Mouse (Mus musculus) liver, embryonic 12.5 days (tissue): Measurements from ENCODE around the gene Tigar. TPM values are rescaled to one million over a fixed set of nuclear protein-coding genes. Genes with fewer than 3 reads are reported as not detected.

ENCODE experiments used
- ATAC-seq: fragments of 200-750 bp; cut with Nextera tagmentation; 2 replicates; pipeline ENCODE4 v1.8.0; 2017; ENCODE audit warnings: moderate number of reproducible peaks, mild to moderate bottlenecking, moderate library complexity
- H3K27ac ChIP-seq: fragments of 300-500 bp; sonication (generic); 2 replicates; pipeline ENCODE4 v1.5.1; 2016; ENCODE audit warnings: mild to moderate bottlenecking
- H3K27me3 ChIP-seq: fragments of 300-500 bp; sonication (generic); replicated peaks from 2 replicates; pipeline ENCODE4 v1.6.1; 2016; ENCODE audit warnings: mild to moderate bottlenecking, moderate library complexity
- H3K36me3 ChIP-seq: fragments of 300-500 bp; sonication (generic); 2 replicates; pipeline ENCODE4 v1.6.1; 2016; ENCODE audit warnings: mild to moderate bottlenecking, moderate library complexity
- H3K4me1 ChIP-seq: fragments of 300-500 bp; sonication (generic); 2 replicates; pipeline ENCODE4 v1.6.1; 2016
- H3K4me2 ChIP-seq: fragments of 300-500 bp; sonication (generic); 2 replicates; pipeline ENCODE4 v1.6.1; 2016; ENCODE audit warnings: mild to moderate bottlenecking, moderate library complexity
- H3K4me3 ChIP-seq: fragments of 300-500 bp; sonication (generic); 2 replicates; pipeline ENCODE4 v1.5.1; 2016; ENCODE audit warnings: mild to moderate bottlenecking, moderate library complexity
- H3K9ac ChIP-seq: fragments of 300-500 bp; sonication (generic); 2 replicates; pipeline ENCODE4 v1.6.1; 2016; ENCODE audit warnings: mild to moderate bottlenecking, moderate library complexity
- H3K9me3 ChIP-seq: fragments of 300-500 bp; sonication (generic); replicated peaks from 2 replicates; pipeline ENCODE4 v1.6.1; 2016; ENCODE audit warnings: mild to moderate bottlenecking, moderate library complexity
- WGBS: fragments of 180-500 bp; shearing (Covaris S2); methylation state at CpG from one replicate; pipeline ENCODE4 v1.1.7; 2016; ENCODE audit not compliant: insufficient replicate concordance; 5-methylcytosine and 5-hydroxymethylcytosine counted together
- polyA plus RNA-seq: library from polyadenylated mRNA; unstranded; fragments of >200 nt; fragmentation: Nextera tagmentation; extraction: Ambion mirVana; gene quantifications from 2 replicates; pipeline ENCODE4 v1.2.1, GENCODE M21; 2016

The Tigar gene
- 1.5 and 2.0 TPM in 2 replicates for polyA plus RNA-seq

DNA sequence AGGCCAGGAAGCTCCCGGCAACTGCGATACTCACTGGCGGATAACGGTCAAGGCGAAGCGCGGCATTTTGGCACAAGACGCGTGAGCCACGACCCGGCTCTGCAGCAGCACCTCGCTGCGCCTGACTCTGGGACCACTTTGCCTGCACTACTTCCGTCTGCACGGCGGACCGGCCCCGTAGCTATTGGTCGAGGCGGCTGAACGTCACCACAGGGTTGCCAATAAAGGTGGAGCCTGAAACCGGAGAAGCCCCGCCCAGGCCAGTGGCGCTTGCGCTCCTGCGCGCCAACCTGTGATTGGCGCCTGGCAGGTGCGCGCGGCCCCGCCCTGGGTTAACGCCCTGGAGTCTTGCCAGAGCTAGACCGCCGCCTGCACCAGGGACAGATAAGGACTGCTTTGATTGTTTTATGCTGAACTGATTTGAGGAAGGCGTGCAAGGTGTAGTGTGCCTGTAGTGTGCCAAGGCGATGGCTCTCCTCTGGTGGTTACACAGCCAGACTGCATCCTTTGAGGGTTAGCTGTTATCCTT lies at the start of gene Tigar:
TSS of gene Tigar (minus strand) at position 156 of the 529 bp plus-strand sequence.
- peak within 1 kb of the TSS; percentile 66 for H3K4me2 ChIP-seq
- H3K4me3 ChIP-seq = peak within 1 kb of the TSS; percentile 57
- peaks cover 57% of the 10 kb centered on the region for H3K27me3 ChIP-seq
- no peaks in the 10 kb centered on the region for H3K36me3 ChIP-seq
- WGBS = 1% methylated on average over 37 of the region's 37 CpGs
- no peaks in the 10 kb centered on the region for H3K9me3 ChIP-seq
- H3K4me1 ChIP-seq = peaks cover 15% of the 10 kb centered on the region
- peak within 1 kb of the TSS; percentile 25 for H3K9ac ChIP-seq
- no peak within 1 kb of the TSS for H3K27ac ChIP-seq
- ATAC-seq = peak; percentile 95

DNA sequence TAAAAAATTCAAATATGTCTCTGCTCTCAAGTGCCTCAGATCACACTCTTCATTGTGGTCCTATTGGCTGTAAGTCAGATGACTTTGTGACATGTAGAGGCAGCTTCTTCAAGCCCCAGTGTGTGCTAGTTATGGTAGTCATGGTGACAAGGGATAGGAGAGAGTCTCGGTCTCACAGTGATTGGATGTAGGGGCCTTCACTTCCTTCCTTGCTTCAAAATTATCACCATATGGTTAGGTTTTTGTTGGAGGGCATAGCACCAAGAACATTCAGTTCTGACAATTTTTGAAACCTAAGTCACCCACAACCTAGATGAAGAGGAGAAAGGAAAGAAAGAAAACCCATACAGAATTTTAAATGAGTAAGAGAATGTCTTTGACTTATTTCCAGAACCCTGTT lies 48.0 kb upstream of the Tigar start:
- no peak for ATAC-seq
- Histone ChIP-seq H3K4me2 (no peak overlapping the region), H3K4me3 (no peak overlapping the region), H3K36me3 (no peaks in the 10 kb centered on the region), H3K9me3 (no peaks in the 10 kb centered on the region), H3K4me1 (peaks cover 34% of the 10 kb centered on the region), H3K27ac (no peak overlapping the region), H3K27me3 (peaks cover 80% of the 10 kb centered on the region), H3K9ac (no peak overlapping the region)
- WGBS = 21% methylated on average over 1 of the region's 1 CpGs

DNA sequence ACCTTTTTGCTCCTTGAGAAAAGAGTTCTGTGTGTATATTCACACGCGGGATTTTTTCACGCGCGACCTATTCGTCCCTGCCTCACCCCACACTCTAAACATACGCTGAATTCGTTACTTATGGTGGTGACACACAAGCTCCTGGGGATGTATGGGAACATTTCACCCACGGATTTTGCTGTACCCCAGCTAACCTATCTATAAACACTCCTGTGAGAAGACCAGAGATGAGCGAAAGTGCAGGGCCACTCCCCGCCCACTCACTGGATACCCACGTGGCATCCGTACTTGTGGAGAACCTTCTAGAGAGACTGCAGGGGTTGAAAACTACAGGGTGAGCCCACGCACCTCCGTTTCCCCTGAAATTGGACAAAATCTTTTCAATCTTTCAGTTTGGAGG lies 46.1 kb upstream of the Tigar start:
- peaks cover 48% of the 10 kb centered on the region for H3K4me1 ChIP-seq
- H3K27ac ChIP-seq = no peak overlapping the region
- under 1% methylated on average over 15 of the region's 15 CpGs for WGBS
- peak overlapping the region; percentile 67 for H3K4me3 ChIP-seq
- no peaks in the 10 kb centered on the region for H3K9me3 ChIP-seq
- no peaks in the 10 kb centered on the region for H3K36me3 ChIP-seq
- H3K27me3 ChIP-seq = peaks cover 90% of the 10 kb centered on the region
- peak overlapping the region; percentile 85 for H3K4me2 ChIP-seq
- ATAC-seq = no peak
- H3K9ac ChIP-seq = peak overlapping the region; percentile 35; the same call in 1 of the 2 replicates

DNA sequence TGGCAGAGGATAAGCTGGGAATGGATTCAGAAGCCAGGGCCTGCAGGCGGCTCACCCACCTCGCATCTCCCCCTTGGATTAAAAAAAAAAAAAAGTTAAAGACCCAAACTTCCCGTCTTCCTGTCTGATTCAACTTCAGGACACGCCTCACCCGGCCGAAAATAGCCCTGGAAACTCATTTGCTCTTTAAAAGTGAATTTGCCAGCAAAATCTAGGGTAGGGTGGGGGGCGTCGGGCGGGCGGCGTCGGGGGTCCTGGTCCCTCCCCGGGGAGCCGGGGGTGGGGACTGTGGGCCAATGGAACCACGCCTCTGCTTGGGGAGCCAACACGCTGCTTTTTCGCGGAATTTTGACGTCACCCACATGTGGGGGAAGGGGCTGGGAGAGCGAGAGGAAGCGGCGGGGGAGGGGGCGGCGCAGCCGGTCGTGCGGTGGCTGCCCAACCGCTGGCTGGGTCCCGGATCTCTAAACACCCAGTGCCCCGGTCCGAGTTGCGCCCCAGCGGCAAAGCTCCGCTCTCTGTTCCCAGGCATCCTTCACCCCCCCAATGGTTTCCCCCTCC lies 45.4 kb upstream of the Tigar start:
- ATAC-seq = no peak
- Histone ChIP-seq H3K4me1 (peaks cover 53% of the 10 kb centered on the region), H3K27ac (peak overlapping the region; percentile 51; the same call in 1 of the 2 replicates), H3K4me3 (peak overlapping the region; percentile 67), H3K4me2 (peak overlapping the region; percentile 85), H3K27me3 (peaks cover 91% of the 10 kb centered on the region), H3K36me3 (no peaks in the 10 kb centered on the region), H3K9me3 (no peaks in the 10 kb centered on the region), H3K9ac (peak overlapping the region; percentile 35)
- WGBS = under 1% methylated on average over 34 of the region's 34 CpGs

DNA sequence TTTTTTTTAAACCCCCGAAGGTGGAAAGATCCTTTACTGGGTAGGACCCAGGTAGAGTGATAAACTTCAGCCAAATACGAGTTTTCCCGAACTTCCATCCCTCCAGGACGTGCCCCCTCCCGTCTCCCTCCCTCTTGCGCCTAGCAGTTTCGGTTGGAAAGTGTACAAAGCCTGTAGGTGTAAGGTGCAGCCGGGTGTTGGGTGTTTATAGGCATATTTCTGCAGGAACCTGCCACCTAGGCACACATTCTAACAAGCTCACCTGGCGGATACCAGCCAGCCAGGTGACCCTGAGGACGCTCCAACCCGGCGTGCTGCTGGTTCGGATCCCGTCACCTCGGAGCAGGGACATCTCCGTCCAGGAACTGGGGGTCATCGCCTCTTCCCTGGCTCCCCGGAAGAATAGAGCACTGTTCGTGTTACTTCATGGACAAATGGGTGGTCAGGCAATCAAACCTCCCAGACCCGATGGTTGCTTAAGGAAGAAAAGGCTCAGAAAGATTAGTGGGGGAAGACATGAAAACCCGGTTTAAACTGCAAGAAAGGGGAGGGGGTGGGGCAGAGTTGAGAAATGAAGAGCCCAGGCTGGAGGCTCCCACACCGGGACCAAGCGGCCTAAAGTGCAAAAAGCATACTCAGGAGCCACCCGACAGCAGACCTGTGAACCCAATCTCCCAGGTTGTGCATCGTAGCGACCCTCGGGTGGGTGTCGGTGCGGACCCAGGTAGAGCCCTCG lies 44.8 kb upstream of the Tigar start:
- Histone ChIP-seq H3K4me1 (peaks cover 58% of the 10 kb centered on the region), H3K4me2 (peak overlapping the region; percentile 85), H3K9me3 (no peaks in the 10 kb centered on the region), H3K27me3 (peaks cover 91% of the 10 kb centered on the region), H3K4me3 (peak overlapping the region; percentile 67), H3K36me3 (no peaks in the 10 kb centered on the region), H3K9ac (no peak overlapping the region; the same call in 1 of the 2 replicates), H3K27ac (peak overlapping the region; percentile 51; the same call in 1 of the 2 replicates)
- no peak for ATAC-seq
- WGBS = 3% methylated on average over 30 of the region's 30 CpGs

DNA sequence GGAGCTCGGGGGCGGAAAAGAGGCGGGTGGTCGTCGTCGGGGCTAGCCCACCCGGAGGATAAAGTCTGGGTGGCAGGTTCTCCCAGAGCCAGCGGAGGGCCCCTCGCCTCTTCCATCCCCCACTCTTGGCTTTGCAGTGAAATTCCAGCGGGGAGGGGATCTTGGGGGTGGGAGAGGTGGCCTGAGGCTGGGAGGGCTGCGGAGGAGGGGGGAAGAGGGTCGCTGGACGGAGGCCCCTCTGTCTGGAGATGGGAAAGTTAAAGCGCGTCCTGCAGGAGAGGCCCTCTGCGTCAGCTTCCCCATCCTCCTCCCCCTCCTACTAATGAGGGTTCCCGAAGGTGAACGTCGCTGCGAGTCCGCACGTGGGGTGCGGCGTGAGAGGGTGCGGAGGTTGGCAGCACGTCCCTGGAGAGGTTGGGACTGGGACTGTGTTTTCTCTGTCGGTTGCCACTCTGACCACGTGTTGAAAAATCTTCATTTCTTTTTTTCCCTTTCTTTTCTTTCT lies 44.0 kb upstream of the Tigar start:
- no peaks in the 10 kb centered on the region for H3K9me3 ChIP-seq
- peak overlapping the region; percentile 67 for H3K4me3 ChIP-seq
- 4% methylated on average over 28 of the region's 28 CpGs for WGBS
- 0 out of 2 replicates have a peak overlapping the region, but pooled peaks have one; percentile 37 for H3K9ac ChIP-seq
- H3K4me1 ChIP-seq = peaks cover 65% of the 10 kb centered on the region
- 0 out of 2 replicates have a peak overlapping the region, but pooled peaks have one; percentile 51 for H3K27ac ChIP-seq
- peak overlapping the region; percentile 85 for H3K4me2 ChIP-seq
- H3K27me3 ChIP-seq = peaks cover 93% of the 10 kb centered on the region
- H3K36me3 ChIP-seq = peaks cover 3% of the 10 kb centered on the region; the same call in 1 of the 2 replicates
- no peak for ATAC-seq

DNA sequence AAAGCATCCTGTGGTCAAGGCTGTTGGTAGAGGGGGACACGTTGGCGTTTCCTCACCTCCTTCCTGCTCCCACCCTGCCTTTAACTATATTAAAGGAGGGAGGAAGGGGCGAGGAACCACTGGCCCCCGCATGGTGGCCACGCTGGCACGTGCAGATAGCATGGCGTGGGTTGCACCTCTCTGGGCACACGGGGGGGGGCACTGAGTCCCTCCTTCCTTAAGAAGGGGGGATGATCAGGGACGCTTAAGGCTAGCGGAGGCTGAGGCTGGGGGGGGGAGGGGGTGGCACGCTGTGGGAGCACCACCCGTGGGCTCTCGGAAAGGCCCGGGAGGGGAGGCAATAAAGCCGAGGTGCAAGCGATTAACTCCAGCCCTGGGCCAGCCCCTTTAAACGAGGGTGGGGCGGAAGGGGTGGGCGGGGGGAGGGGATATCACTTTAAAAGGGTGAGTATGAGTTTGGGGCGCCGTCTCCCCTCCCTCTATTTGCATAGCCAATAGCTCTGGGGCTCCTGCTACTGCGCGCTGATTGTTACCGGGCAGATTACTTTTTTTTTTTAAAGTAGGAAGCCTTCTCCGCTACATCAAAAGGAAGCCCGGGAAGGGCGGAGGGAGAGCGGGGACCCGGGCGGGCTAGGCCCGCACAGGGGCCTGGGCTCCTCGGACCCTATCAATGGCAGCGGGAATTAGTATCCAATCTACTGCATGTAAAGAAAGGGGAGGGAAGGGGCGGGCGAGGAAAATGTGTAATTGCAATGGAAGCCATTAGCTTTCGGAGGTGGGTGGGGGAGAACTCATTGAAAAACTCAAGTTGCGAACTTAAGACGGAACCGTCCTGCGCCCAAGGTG lies 43.0 kb upstream of the Tigar start, which contains the start of gene Ccnd2:
TSS of gene Ccnd2 (minus strand) at position 88 of the 846 bp plus-strand sequence.
- 1% methylated on average over 38 of the region's 40 CpGs for WGBS
- peaks cover 3% of the 10 kb centered on the region; the same call in 1 of the 2 replicates for H3K36me3 ChIP-seq
- peak within 1 kb of the TSS; percentile 67 for H3K4me3 ChIP-seq
- H3K9ac ChIP-seq = peak within 1 kb of the TSS; percentile 60
- H3K4me2 ChIP-seq = peak within 1 kb of the TSS; percentile 85
- peaks cover 92% of the 10 kb centered on the region for H3K27me3 ChIP-seq
- peak within 1 kb of the TSS; percentile 84 for H3K27ac ChIP-seq
- H3K4me1 ChIP-seq = peaks cover 71% of the 10 kb centered on the region
- ATAC-seq = peak; percentile 75
- H3K9me3 ChIP-seq = no peaks in the 10 kb centered on the region

DNA sequence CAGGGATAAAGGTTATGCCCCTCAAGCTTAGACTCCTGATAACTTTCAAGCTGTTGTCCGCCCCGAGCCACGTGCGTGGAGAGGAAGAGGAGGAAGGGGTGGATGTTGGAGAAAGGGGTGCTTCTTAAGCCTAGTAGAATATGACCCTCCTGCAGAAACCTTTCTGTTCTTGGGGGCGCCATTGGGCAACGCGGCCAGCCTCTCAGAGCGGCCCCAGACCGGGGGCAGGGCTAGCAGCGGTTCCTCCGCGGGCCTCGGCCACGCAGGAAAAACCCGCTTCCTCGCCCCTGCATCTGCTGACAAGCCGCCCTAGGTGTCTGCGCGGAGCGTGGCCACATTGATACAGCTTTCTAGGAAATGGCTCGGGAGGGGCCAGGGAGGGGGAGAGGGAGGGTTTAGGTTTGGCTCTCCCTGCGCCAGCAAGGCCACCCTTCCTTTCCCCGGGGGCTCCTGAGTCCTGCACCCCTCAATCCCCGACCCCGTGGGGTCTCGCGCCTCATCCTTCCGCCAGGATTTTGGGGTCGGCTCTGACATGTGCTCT lies 42.3 kb upstream of the Tigar start:
- peaks cover 8% of the 10 kb centered on the region; the same call in 1 of the 2 replicates for H3K36me3 ChIP-seq
- no peaks in the 10 kb centered on the region for H3K9me3 ChIP-seq
- ATAC-seq = peak; percentile 72
- H3K4me2 ChIP-seq = peak overlapping the region; percentile 85
- peak overlapping the region; percentile 67 for H3K4me3 ChIP-seq
- H3K27ac ChIP-seq = peak overlapping the region; percentile 84
- H3K9ac ChIP-seq = peak overlapping the region; percentile 60
- H3K4me1 ChIP-seq = peaks cover 71% of the 10 kb centered on the region
- peaks cover 90% of the 10 kb centered on the region for H3K27me3 ChIP-seq
- WGBS = under 1% methylated on average over 29 of the region's 29 CpGs

DNA sequence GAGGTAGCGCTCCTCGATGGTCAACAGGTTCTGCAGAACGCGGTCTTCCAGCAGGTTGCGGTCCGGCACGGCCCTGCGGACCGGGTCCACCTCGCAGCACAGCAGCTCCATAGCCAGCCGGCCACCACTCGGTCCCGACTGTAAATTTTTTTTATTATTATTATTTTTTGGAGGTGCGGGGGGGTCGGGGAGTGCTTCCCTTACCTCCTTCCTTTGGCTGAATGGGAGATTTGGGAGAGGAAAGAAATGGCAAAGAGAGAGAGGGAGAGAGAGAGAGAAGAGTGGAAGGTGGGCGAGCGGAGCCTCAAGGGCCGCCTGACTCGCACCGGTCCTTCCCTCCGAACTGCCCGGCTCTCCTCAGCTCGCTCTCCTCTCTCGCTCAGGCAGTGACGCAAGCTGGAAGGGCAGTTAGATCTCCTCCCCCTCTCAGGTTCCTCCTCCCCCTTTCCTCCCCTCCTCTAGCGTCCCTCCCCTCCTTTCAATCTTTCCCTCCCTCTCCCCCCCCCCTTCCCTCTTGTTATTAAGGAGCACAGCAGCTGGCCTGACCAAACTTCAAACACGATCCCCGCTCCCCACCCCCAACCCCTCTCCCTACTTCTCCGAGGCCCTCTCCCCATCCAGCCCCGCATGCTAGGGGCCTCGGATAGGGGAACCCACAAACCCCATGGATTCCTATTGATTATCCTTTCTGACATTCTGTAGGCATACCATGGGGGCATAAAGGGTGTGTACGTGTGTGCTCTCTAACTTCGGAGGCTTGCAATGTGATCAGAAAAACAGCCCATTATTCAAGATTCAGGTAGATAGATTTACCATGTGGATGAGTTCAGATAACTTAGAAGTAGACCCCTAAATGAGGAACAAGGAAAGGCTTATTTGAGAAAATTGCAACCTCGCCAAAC lies 41.6 kb upstream of the Tigar start:
- Histone ChIP-seq H3K4me3 (peak overlapping the region; percentile 67), H3K4me2 (peak overlapping the region; percentile 85), H3K9me3 (no peaks in the 10 kb centered on the region), H3K27me3 (peaks cover 88% of the 10 kb centered on the region), H3K9ac (peak overlapping the region; percentile 67), H3K36me3 (peaks cover 10% of the 10 kb centered on the region; the same call in 1 of the 2 replicates), H3K4me1 (peaks cover 78% of the 10 kb centered on the region), H3K27ac (peak overlapping the region; percentile 84)
- ATAC-seq = peak; percentile 68
- 1% methylated on average over 33 of the region's 34 CpGs for WGBS

DNA sequence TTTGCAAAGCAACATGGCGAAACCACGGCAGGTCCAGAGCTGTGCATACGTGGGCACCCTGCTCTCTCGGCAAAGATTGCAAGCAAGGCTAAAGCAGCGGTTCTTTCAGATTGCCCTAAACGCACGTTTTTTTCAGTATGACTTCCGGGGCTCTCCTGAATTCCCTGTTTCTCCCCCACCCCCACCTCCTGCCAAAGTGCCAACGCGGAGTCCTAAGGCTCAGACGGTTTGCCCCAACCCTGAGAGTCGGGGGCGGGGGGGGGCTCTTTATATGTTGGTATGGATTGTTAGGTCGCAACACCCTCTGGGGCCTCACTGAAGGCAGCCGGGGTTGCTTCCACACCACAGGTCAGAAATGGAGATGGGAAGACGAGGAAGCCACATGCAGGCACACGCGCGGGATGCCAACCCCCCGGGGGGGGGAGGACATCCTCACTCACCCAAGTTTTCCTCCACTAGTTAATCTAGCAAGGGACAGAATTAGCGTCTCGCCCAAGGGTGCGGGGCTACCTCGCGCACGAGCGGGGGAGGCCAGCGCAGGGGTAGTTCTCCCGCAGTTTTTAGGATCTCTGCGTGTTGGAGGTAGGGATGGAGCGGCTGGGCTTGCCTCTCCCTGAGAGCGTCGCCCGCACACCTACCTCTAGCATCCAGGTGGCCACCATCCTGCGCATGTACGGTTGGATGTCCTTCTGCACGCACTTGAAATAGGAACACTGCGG lies 40.7 kb upstream of the Tigar start:
- peak overlapping the region; percentile 67 for H3K4me3 ChIP-seq
- H3K9me3 ChIP-seq = no peaks in the 10 kb centered on the region
- peak overlapping the region; percentile 85 for H3K4me2 ChIP-seq
- peaks cover 80% of the 10 kb centered on the region for H3K27me3 ChIP-seq
- peaks cover 12% of the 10 kb centered on the region; the same call in 1 of the 2 replicates for H3K36me3 ChIP-seq
- peak overlapping the region; percentile 67 for H3K9ac ChIP-seq
- H3K27ac ChIP-seq = peak overlapping the region; percentile 12; the same call in 1 of the 2 replicates
- no peak for ATAC-seq
- 3% methylated on average over 38 of the region's 38 CpGs for WGBS
- peaks cover 80% of the 10 kb centered on the region for H3K4me1 ChIP-seq
